20 mouse cellular contexts compared by ENCODE assay signal in the genomic region with DNA sequence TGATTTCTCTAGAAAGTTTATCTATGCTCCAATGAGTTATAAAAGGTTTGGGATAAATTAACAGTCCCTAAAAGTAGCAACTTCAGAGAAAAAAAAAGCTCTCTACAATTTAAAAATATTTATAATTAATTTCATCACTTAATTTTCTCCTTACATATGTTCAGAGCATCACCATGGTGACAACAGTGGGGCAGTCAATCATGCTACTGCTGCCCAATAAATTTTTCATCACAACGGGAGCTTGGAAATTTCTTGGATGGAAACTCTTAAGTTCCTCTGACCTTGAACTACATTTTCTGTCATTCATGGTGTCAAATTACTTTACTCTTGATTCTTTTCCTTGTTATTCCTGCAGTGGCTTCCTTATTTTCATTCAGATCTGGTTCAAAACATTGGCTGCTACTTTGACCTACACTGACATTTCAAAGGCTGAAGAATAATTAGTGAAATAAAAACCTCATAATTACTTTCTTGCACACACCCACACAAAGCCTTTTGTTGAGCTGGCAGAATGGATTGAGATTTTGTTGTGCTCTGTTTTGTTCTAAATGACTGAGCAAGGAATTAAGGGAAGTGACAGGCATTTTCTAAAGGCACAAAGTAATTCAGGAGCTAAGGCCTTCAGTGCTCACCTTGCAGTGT.
DNase-seq lines count a peak whose midpoint lies in the region; ATAC-seq and TF ChIP-seq lines count a peak whose summit lies in the region.
"Had no signal": no experiment of that assay in that cellular context is flagged by ENCODE, and none has a peak within 500 bp of the region (broad histone marks: within the 10 kb centered on the region; RNA-seq: fewer than 3 reads in every experiment).

No protein-coding gene starts in this region.

- 9% methylated on average over 1 of the region's 1 CpGs for WGBS in hindbrain, embryonic 11.5 days
- WGBS in hindbrain, embryonic 10.5 days: 12% methylated on average over 1 of the region's 1 CpGs
- whole genome bisulfite sequencing in midbrain, postnatal 0 days: 2% methylated on average over 1 of the region's 1 CpGs
- WGBS in midbrain, embryonic 14.5 days: 11% methylated on average over 1 of the region's 1 CpGs

- no peak for TF ChIP-seq CTCF in midbrain, postnatal 0 days (IDR thresholded peaks at IDR 0.05)

- peak; percentile 68 for ATAC-seq in hindbrain, embryonic 11.5 days (ENCODE audit: low FRiP score)
- ATAC-seq in midbrain, postnatal 0 days (ENCODE audit: low FRiP score): no peak
- ATAC-seq in midbrain, embryonic 14.5 days (ENCODE audit: low FRiP score, low TSS enrichment): no peak
- ATAC-seq: hindbrain, embryonic 16.5 days; liver, postnatal 0 days; midbrain, embryonic 13.5 days had no signal

- no peaks in the 10 kb centered on the region for H3K36me3 ChIP-seq in hindbrain, embryonic 11.5 days (ENCODE audit: control insufficient read depth, insufficient read depth, low read length)
- no peaks in the 10 kb centered on the region for H3K36me3 ChIP-seq in hindbrain, embryonic 10.5 days
- no peaks in the 10 kb centered on the region for H3K36me3 ChIP-seq in midbrain, postnatal 0 days (ENCODE audit: insufficient read depth, low read length)
- H3K36me3 ChIP-seq in midbrain, embryonic 14.5 days (ENCODE audit: control insufficient read depth, insufficient read depth, low read length): no peaks in the 10 kb centered on the region
- H3K36me3 ChIP-seq: G1E; limb, embryonic 15.5 days; midbrain, embryonic 13.5 days had no signal

- no peaks in the 10 kb centered on the region for H3K4me1 ChIP-seq in hindbrain, embryonic 11.5 days (replicated peaks; ENCODE audit: control insufficient read depth, insufficient read depth, low read length)
- H3K4me1 ChIP-seq in hindbrain, embryonic 10.5 days (replicated peaks): peaks cover 13% of the 10 kb centered on the region
- no peaks in the 10 kb centered on the region for H3K4me1 ChIP-seq in midbrain, postnatal 0 days (ENCODE audit: insufficient read depth, low read length)
- H3K4me1 ChIP-seq in midbrain, embryonic 14.5 days (ENCODE audit: control insufficient read depth, insufficient read depth, low read length): 0 out of 2 replicates have a peak, but pooled peaks cover 4% of the 10 kb centered on the region
- H3K4me1 ChIP-seq: limb, embryonic 15.5 days had no signal

- H3K27ac ChIP-seq in hindbrain, embryonic 11.5 days (ENCODE audit: low read depth, low read length): no peak overlapping the region
- H3K27ac ChIP-seq in hindbrain, embryonic 10.5 days: no peak overlapping the region
- H3K27ac ChIP-seq in midbrain, postnatal 0 days (ENCODE audit: low read depth, low read length): no peak overlapping the region
- no peak overlapping the region for H3K27ac ChIP-seq in midbrain, embryonic 14.5 days (replicated peaks; ENCODE audit: low read depth, low read length)
- H3K27ac ChIP-seq: limb, embryonic 15.5 days; midbrain, embryonic 13.5 days had no signal

- no peak overlapping the region for H3K9ac ChIP-seq in hindbrain, embryonic 11.5 days (ENCODE audit: low read depth, low read length)
- H3K9ac ChIP-seq in midbrain, postnatal 0 days (replicated peaks; ENCODE audit: low read length, poor library complexity, severe bottlenecking): no peak overlapping the region
- no peak overlapping the region for H3K9ac ChIP-seq in midbrain, embryonic 14.5 days (replicated peaks; ENCODE audit: low read length)
- H3K9ac ChIP-seq: limb, embryonic 15.5 days; liver, postnatal 0 days; midbrain, embryonic 13.5 days had no signal

- DNase-seq in hindbrain, embryonic 11.5 days (ENCODE audit: low spot score): peak; percentile 23
- no peak for DNase-seq in hindbrain, embryonic 10.5 days (ENCODE audit: low spot score)
- DNase-seq in midbrain, postnatal 0 days (ENCODE audit: low spot score): peak; percentile 12
- DNase-seq in midbrain, embryonic 14.5 days: no peak
- DNase-seq in embryo, embryonic 11 days: peak; percentile 41
- DNase-seq in retina, postnatal 1 day: peak; percentile 55
- no peak for DNase-seq in adrenal gland, adult 8-10 months
- no peak for DNase-seq in testis, postnatal 10 days (ENCODE audit: low spot score)
- DNase-seq: adrenal gland, postnatal 25 days; B cell, adult 2 months; heart, adult 18-20 months; kidney, adult 8-10 months; layer of hippocampus, adult 9-11 months; liver, postnatal 0 days; lung, postnatal 36 days; thymus, adult 2 months had no signal

- H3K4me2 ChIP-seq in hindbrain, embryonic 11.5 days (replicated peaks; ENCODE audit: low read depth, low read length): no peak overlapping the region
- H3K4me2 ChIP-seq in midbrain, postnatal 0 days (ENCODE audit: low read depth, low read length, poor library complexity, severe bottlenecking): no peak overlapping the region
- H3K4me2 ChIP-seq in midbrain, embryonic 14.5 days (ENCODE audit: low read length): no peak overlapping the region
- H3K4me2 ChIP-seq: limb, embryonic 15.5 days; midbrain, embryonic 13.5 days had no signal

- H3K27me3 ChIP-seq in hindbrain, embryonic 11.5 days (ENCODE audit: control insufficient read depth, insufficient read depth, low read length): no peaks in the 10 kb centered on the region
- 0 out of 2 replicates have a peak, but pooled peaks cover 3% of the 10 kb centered on the region for H3K27me3 ChIP-seq in hindbrain, embryonic 10.5 days (ENCODE audit: insufficient read depth, poor library complexity, severe bottlenecking)
- no peaks in the 10 kb centered on the region for H3K27me3 ChIP-seq in midbrain, postnatal 0 days (ENCODE audit: insufficient read depth, low read length)
- no peaks in the 10 kb centered on the region for H3K27me3 ChIP-seq in midbrain, embryonic 14.5 days (ENCODE audit: control insufficient read depth, insufficient read depth, low read length)
- H3K27me3 ChIP-seq: limb, embryonic 15.5 days; midbrain, embryonic 13.5 days had no signal

- H3K9me3 ChIP-seq in hindbrain, embryonic 11.5 days (ENCODE audit: control insufficient read depth, low read length): no peaks in the 10 kb centered on the region
- no peaks in the 10 kb centered on the region for H3K9me3 ChIP-seq in hindbrain, embryonic 10.5 days
- H3K9me3 ChIP-seq in midbrain, postnatal 0 days (ENCODE audit: low read length): no peaks in the 10 kb centered on the region
- H3K9me3 ChIP-seq in midbrain, embryonic 14.5 days (ENCODE audit: control insufficient read depth, low read length): no peaks in the 10 kb centered on the region
- H3K9me3 ChIP-seq: G1E; limb, embryonic 15.5 days; midbrain, embryonic 13.5 days had no signal

- H3K4me3 ChIP-seq in hindbrain, embryonic 11.5 days (ENCODE audit: low read depth, low read length): no peak overlapping the region
- H3K4me3 ChIP-seq in hindbrain, embryonic 10.5 days: no peak overlapping the region
- no peak overlapping the region for H3K4me3 ChIP-seq in midbrain, postnatal 0 days (ENCODE audit: low read depth, low read length)
- H3K4me3 ChIP-seq in midbrain, embryonic 14.5 days (replicated peaks; ENCODE audit: low read depth, low read length): no peak overlapping the region
- H3K4me3 ChIP-seq: limb, embryonic 15.5 days; midbrain, embryonic 13.5 days had no signal

Comparison
In these comparisons a context has a peak if more than half of its experiments do, and no peak if none do; other contexts are left out.
1. DNase-seq: peak in hindbrain, embryonic 11.5 days (single experiment), midbrain, postnatal 0 days (single experiment), embryo, embryonic 11 days (single experiment) and retina, postnatal 1 day (single experiment); none in hindbrain, embryonic 10.5 days (single experiment), midbrain, embryonic 14.5 days (single experiment), adrenal gland, adult 8-10 months (single experiment) and testis, postnatal 10 days (single experiment).